Mouse (Mus musculus): Measurements from ENCODE around the gene Klf12. TPM values are rescaled to one million over a fixed set of nuclear protein-coding genes. Genes with fewer than 3 reads are reported as not detected.

Klf12 gene
- polyA plus RNA-seq, 1 experiment from 2014 or later = 44.4 TPM

DNA sequence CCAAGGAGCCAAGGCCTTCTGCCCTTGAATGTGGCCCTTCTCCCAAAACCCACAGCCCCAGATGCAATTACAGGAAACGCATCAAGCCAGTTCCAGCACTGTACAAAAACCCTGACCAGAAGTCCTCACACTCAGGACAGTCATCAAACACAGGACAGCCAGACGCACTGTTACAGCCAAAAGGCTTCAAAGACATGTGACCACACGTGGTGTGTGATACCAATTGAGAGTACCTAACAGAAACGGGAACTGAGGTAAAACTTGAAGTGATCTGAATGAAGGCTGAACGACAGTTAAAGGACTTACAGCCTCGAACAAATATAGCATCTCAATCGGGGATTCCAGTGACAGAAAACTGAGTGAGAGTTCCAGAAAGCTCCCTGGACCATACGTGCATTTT lies 87.3 kb downstream of the Klf12 start:
- Histone ChIP-seq H3K4me3 (no peak overlapping the region), H3K27ac (replicated peaks) (no peak overlapping the region), H3K4me1 (replicated peaks) (no peaks in the 10 kb centered on the region), H3K9me3 (no peaks in the 10 kb centered on the region), H3K36me3 (peaks cover 11% of the 10 kb centered on the region; the same call in 1 of the 2 replicates), H3K27me3 (no peaks in the 10 kb centered on the region), H3K9ac (no peak overlapping the region), H3K4me2 (no peak overlapping the region)
- ATAC-seq (ENCODE audit: low read depth) = no peak
- 94% methylated on average over 8 of the region's 8 CpGs for WGBS

DNA sequence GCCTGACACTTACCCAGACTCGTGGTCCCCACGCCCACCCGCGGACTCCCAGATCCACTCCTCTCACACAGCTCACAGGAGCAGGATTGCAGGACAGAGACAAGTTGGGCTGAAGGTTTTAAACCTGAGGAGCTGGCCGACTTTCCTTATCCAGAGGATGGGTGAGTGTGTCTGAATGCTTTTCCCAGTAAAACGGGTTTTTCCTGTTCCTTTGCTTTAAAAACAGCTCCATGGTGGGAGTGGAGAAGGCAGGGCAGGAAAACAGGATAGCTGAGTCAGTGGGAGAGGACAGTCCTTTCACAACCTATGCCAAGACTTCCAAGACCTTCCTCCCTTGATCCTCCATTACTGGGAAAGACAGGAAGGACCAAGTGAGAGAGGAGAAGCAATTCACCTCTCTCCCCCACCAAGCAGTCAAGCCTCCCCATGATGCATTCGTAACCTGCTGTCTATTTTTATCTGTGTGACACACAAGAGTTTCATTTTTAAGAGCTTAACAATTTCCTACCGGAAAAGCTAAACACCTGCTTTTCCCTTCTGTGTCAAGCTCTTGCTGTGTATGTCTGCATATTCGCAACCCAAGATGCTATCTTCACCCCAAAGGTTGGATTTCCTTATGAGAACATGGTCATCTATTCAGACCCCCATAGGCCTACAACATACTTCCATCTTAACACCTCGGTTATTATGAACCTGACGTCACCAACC lies 94.8 kb downstream of the Klf12 start:
- no peak overlapping the region for H3K4me3 ChIP-seq
- H3K27ac ChIP-seq (replicated peaks) = no peak overlapping the region
- no peaks in the 10 kb centered on the region for H3K4me1 ChIP-seq (replicated peaks)
- no peaks in the 10 kb centered on the region for H3K27me3 ChIP-seq
- WGBS = 88% methylated on average over 11 of the region's 11 CpGs
- H3K36me3 ChIP-seq = no peaks in the 10 kb centered on the region
- no peak for ATAC-seq (ENCODE audit: low read depth)
- H3K9ac ChIP-seq = no peak overlapping the region
- no peak overlapping the region for H3K4me2 ChIP-seq
- no peaks in the 10 kb centered on the region for H3K9me3 ChIP-seq

DNA sequence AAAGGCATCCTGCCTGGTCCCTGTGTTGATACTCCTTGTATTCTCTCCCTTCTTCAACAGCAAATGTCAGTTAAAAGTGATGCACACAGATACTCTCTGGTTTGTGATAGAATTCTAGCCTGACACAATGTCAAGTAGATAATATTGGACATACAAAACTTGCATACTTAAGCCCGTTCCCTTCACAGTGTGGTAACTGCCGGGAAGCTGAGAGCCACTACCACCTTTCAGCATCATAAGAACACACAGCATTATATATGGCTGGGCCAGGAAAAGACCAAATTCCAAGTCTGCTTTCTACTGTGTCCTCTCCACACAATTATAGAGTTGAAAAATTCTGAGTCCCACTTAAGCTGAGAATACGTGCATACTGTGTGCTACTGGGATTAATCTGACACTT lies 97.1 kb downstream of the Klf12 start:
- Histone ChIP-seq H3K9me3 (no peaks in the 10 kb centered on the region), H3K9ac (no peak overlapping the region), H3K4me2 (no peak overlapping the region), H3K36me3 (no peaks in the 10 kb centered on the region), H3K4me3 (no peak overlapping the region), H3K4me1 (replicated peaks) (no peaks in the 10 kb centered on the region), H3K27ac (replicated peaks) (no peak overlapping the region), H3K27me3 (no peaks in the 10 kb centered on the region)
- WGBS = 82% methylated on average over 3 of the region's 3 CpGs
- ATAC-seq (ENCODE audit: low read depth) = no peak

DNA sequence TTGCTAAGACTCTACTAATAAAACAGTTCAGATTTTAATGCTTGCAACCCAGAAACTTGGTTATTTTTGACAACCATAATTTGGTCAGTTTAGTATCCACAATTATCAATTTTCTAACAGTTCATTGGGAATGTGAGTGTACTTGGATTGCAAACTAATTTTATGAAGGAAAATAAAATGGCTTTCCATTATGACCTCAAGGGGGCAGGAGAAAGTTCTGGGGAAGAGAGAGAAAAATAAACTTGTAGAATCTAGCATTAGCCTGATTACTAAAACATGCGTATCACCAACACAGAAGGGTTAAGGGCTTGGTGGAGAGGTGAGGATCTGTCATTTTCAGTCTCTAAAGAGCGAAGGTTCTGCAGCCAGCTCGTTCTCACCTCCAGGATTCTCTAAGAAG lies 106.7 kb downstream of the Klf12 start:
- no peak for ATAC-seq (ENCODE audit: low read depth)
- whole genome bisulfite sequencing = 95% methylated on average over 3 of the region's 3 CpGs
- Histone ChIP-seq H3K27me3 (no peaks in the 10 kb centered on the region), H3K9ac (no peak overlapping the region), H3K4me1 (replicated peaks) (0 out of 2 replicates have a peak, but pooled peaks cover 4% of the 10 kb centered on the region), H3K9me3 (no peaks in the 10 kb centered on the region), H3K4me2 (no peak overlapping the region), H3K36me3 (no peaks in the 10 kb centered on the region), H3K4me3 (no peak overlapping the region), H3K27ac (replicated peaks) (no peak overlapping the region)

DNA sequence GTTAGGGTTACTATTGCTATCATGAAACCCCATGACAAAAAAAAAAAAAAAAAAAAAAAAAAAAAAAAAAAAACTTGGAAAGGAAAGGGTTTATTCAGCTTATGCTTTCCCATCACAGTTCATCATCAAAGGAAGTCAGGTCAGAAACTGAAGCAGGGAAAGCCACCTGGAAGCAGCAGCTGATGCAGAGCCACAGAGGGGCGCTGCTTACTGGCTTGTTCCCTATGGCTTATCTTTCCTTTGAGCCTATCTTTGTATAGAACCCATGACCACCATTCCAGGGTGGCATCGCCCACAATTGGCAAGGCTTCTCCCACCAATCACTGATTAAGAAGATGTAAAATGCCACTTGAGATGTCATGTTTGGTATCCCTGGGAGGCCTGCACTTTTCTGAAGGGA lies 119.4 kb downstream of the Klf12 start:
- 89% methylated on average over 2 of the region's 2 CpGs for WGBS
- Histone ChIP-seq H3K36me3 (no peaks in the 10 kb centered on the region), H3K27ac (replicated peaks) (no peak overlapping the region), H3K27me3 (no peaks in the 10 kb centered on the region), H3K4me3 (no peak overlapping the region), H3K4me2 (no peak overlapping the region), H3K4me1 (replicated peaks) (peaks cover 15% of the 10 kb centered on the region), H3K9me3 (no peaks in the 10 kb centered on the region), H3K9ac (no peak overlapping the region)
- no peak for ATAC-seq (ENCODE audit: low read depth)

DNA sequence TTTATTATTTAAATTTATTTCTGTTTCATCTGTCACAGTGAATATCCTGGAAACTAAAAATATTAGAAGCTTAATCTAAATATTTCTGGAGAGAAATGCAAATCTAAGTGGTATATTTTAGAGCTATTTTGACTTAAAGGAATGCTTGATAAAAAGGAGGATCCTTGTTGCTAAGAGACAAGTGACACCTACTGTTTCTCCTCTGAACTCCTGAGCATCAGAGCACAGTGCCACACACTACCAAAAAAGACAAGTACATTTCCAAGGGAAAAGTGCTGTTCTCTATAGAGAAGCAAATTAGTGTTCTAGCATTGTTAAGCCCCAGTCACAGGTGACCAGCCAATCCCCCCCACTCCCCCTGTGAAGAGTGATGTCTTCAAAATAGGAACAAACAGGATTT lies 127.8 kb downstream of the Klf12 start:
- no peak for ATAC-seq (ENCODE audit: low read depth)
- H3K4me2 ChIP-seq = no peak overlapping the region
- no peaks in the 10 kb centered on the region for H3K9me3 ChIP-seq
- no peak overlapping the region for H3K4me3 ChIP-seq
- H3K4me1 ChIP-seq (replicated peaks) = peaks cover 10% of the 10 kb centered on the region; the same call in 1 of the 2 replicates
- H3K27ac ChIP-seq (replicated peaks) = no peak overlapping the region
- H3K36me3 ChIP-seq = no peaks in the 10 kb centered on the region
- H3K9ac ChIP-seq = no peak overlapping the region
- no peaks in the 10 kb centered on the region for H3K27me3 ChIP-seq

DNA sequence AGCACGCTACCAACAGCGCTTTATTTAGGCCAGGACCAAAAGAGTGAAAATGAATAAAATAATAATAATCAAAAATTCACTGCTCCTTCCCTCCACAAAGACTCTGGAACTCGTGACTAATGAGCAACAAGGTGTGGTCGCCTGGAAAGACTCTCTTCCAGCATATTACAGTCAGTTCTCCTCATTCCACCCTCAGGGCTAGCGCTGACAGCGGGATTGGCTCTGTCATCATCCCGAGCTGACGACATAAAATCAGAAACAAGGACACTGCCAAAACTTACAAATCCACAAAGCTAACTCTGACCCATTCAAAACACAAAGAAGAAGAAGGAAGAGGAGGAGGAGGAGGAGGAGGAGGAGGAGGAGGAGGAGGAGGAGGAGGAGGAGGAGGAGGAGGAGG lies 136.8 kb downstream of the Klf12 start:
- 95% methylated on average over 8 of the region's 8 CpGs for WGBS
- H3K27me3 ChIP-seq = no peaks in the 10 kb centered on the region
- H3K4me1 ChIP-seq (replicated peaks) = no peaks in the 10 kb centered on the region
- H3K9ac ChIP-seq = no peak overlapping the region
- no peak for ATAC-seq (ENCODE audit: low read depth)
- peaks cover 4% of the 10 kb centered on the region; the same call in 1 of the 2 replicates for H3K9me3 ChIP-seq
- H3K4me3 ChIP-seq = no peak overlapping the region
- no peak overlapping the region for H3K4me2 ChIP-seq
- H3K27ac ChIP-seq (replicated peaks) = no peak overlapping the region
- peaks cover 23% of the 10 kb centered on the region for H3K36me3 ChIP-seq

DNA sequence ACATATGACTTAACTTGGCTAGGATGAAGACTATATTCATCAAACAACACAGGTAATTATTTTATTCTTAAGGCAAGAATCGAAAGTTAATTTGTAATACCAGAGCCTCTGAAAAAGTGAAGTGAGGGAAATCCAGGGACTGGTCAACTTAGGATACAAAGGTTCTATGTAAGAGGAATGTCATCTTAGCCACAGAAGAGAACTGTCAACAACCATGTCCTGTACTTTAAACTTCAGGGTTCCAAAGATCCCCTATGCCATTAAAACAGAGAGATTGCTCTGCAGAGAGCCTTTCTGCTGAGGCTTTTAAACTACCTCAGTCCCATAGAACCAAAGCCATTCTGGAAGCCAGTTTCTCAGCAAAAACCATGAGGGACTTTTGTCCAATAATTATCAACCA lies 144.1 kb downstream of the Klf12 start:
- Histone ChIP-seq H3K36me3 (peaks cover 22% of the 10 kb centered on the region), H3K4me1 (replicated peaks) (no peaks in the 10 kb centered on the region), H3K9me3 (0 out of 2 replicates have a peak, but pooled peaks cover under 1% of the 10 kb centered on the region), H3K9ac (no peak overlapping the region), H3K4me2 (no peak overlapping the region), H3K27me3 (no peaks in the 10 kb centered on the region), H3K27ac (replicated peaks) (no peak overlapping the region), H3K4me3 (no peak overlapping the region)
- 94% methylated on average over 1 of the region's 1 CpGs for WGBS
- no peak for ATAC-seq (ENCODE audit: low read depth)

DNA sequence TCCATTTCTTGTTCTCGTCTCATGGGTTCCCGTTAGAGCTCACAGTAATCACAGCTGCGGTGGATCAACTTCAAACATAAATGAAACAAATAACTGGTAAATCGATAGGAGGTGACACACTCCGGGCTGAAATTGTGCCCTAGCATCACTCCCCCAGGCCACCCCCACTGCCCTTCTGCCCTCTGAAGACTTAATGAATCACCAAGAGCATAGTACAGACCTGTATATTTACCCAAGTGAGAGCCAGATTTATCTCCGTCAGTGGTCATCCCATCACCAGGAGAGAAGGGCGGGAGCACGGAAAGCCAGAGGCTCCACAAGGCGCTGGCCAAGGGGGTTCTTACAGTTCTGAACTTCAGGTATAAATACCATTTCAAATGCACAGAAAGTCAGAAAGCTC lies 150.2 kb downstream of the Klf12 start:
- Histone ChIP-seq H3K27me3 (no peaks in the 10 kb centered on the region), H3K9me3 (no peaks in the 10 kb centered on the region), H3K27ac (replicated peaks) (no peak overlapping the region), H3K36me3 (peaks cover 3% of the 10 kb centered on the region; the same call in 1 of the 2 replicates), H3K4me3 (no peak overlapping the region), H3K4me1 (replicated peaks) (0 out of 2 replicates have a peak, but pooled peaks cover 4% of the 10 kb centered on the region), H3K4me2 (no peak overlapping the region), H3K9ac (no peak overlapping the region)
- ATAC-seq (ENCODE audit: low read depth) = no peak
- WGBS = 87% methylated on average over 9 of the region's 9 CpGs

DNA sequence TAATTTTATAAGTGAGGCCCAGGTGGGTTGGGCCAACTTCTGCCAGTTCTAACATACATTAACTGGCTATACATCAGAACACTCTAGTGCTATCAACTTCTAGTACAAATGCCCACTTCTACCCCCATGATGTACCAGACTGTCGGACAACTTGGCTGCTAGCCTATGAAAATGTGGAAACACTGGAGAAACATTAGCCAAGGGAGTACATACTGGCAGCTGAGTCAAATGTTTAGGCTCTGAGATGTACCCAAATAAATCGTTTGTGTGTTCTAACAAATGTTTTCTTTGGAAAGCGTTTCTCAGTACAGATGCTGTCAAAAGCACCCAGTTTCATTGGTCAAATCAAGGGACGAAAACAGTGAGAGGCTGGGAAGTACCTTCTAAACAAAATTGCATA lies 152.0 kb downstream of the Klf12 start:
- H3K4me2 ChIP-seq = no peak overlapping the region
- WGBS = 85% methylated on average over 4 of the region's 4 CpGs

DNA sequence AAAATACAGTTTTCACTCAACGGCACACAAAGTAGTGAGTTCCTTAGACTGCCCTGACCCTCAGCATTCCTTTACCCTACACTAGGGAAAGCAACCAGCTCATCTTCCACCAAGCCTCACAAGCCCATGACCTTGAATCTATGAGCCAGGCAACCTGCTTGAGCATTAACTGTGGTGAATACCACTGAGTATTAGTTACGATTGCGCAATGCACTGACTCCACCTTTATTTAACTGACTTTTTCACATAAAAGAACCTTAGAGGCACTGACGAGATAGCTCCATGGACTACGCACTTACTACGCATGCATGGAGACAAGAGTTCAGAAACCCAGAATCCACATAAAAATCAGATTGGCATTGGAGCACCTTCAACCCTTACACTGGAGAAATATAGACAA lies 158.4 kb downstream of the Klf12 start:
- Histone ChIP-seq H3K27me3 (no peaks in the 10 kb centered on the region), H3K9ac (no peak overlapping the region), H3K27ac (replicated peaks) (no peak overlapping the region), H3K4me1 (replicated peaks) (no peaks in the 10 kb centered on the region), H3K4me3 (no peak overlapping the region), H3K9me3 (no peaks in the 10 kb centered on the region), H3K36me3 (no peaks in the 10 kb centered on the region), H3K4me2 (no peak overlapping the region)
- 79% methylated on average over 6 of the region's 6 CpGs for WGBS
- no peak for ATAC-seq (ENCODE audit: low read depth)

More for the DNA sequence above, 152.0 kb downstream of the Klf12 start:
- H3K27me3 ChIP-seq = no peaks in the 10 kb centered on the region
- ATAC-seq (ENCODE audit: low read depth) = no peak
- H3K27ac ChIP-seq (replicated peaks) = no peak overlapping the region
- H3K4me3 ChIP-seq = no peak overlapping the region
- H3K9ac ChIP-seq = no peak overlapping the region
- no peaks in the 10 kb centered on the region for H3K36me3 ChIP-seq
- 0 out of 2 replicates have a peak, but pooled peaks cover 4% of the 10 kb centered on the region for H3K4me1 ChIP-seq (replicated peaks)
- H3K9me3 ChIP-seq = no peaks in the 10 kb centered on the region

DNA sequence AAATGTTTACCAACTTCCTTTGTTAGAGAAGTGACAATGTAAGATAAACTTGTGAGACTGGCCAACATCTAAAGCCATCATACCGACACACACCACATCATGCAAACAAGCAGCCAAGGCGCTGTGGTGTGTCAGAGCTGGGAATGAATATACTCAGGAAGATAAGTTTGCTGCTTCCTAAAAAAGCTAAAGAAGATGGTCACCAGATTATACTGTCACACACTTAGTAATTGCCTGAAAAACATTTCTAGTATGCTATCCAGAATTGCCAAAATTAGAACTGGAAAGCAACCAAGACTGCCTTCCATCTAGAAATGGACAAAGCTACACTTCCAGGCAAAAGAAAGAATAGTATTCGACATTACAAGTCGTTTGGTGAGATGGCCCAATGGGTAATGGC lies 163.4 kb downstream of the Klf12 start:
- H3K4me1 ChIP-seq (replicated peaks) = no peaks in the 10 kb centered on the region
- WGBS = 89% methylated on average over 4 of the region's 4 CpGs
- H3K9me3 ChIP-seq = no peaks in the 10 kb centered on the region
- no peak overlapping the region for H3K9ac ChIP-seq
- H3K27me3 ChIP-seq = no peaks in the 10 kb centered on the region
- H3K36me3 ChIP-seq = no peaks in the 10 kb centered on the region
- no peak overlapping the region for H3K4me3 ChIP-seq
- ATAC-seq (ENCODE audit: low read depth) = no peak
- no peak overlapping the region for H3K4me2 ChIP-seq
- H3K27ac ChIP-seq (replicated peaks) = no peak overlapping the region

DNA sequence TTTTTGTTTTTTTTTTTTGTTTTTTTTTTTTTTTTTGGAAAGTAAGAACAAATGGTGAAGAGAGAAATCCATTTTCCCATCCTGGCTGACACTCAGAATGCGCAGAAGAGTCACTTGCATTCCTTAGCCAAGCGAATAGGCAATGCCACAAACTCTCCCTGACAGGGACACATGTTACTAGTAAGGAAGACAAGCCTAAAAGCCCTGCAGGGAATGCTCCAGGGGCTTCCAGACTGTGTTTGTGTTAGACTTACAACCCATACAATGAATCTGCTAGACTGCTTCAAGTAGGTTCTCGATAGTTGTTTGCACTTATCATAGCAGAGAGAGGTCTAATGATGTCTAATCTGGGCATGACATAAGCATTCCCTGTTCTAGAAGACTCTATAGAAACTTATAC lies 164.6 kb downstream of the Klf12 start:
- Histone ChIP-seq H3K4me3 (no peak overlapping the region), H3K4me2 (no peak overlapping the region), H3K9ac (no peak overlapping the region), H3K4me1 (replicated peaks) (no peaks in the 10 kb centered on the region), H3K36me3 (no peaks in the 10 kb centered on the region), H3K27me3 (no peaks in the 10 kb centered on the region), H3K27ac (replicated peaks) (no peak overlapping the region), H3K9me3 (no peaks in the 10 kb centered on the region)
- no peak for ATAC-seq (ENCODE audit: low read depth)
- WGBS = 81% methylated on average over 3 of the region's 3 CpGs
